Mouse (Mus musculus): ENCODE measurements around the gene Bmp15. TPM values are rescaled to one million over a fixed set of nuclear protein-coding genes. Genes with fewer than 3 reads are reported as not detected.

The Bmp15 gene
- total and polyA plus RNA-seq, 3 experiments: not detected

- Histone ChIP-seq H3K79me2 (ENCODE audit: control insufficient read depth, insufficient read depth, low read length, poor library complexity) (no peaks in the 10 kb centered on the region), H3K4me1 (ENCODE audit: control insufficient read depth in 1 of 2, insufficient read depth in 2 of 2, low read length in 2 of 2) (no peaks in the 10 kb centered on the region), H3K27ac (ENCODE audit: control insufficient read depth, low read depth, low read length) (no peak overlapping the region), H3K27me3 (ENCODE audit: control insufficient read depth in 1 of 2, insufficient read depth in 2 of 2, low read length in 2 of 2) (no peaks in the 10 kb centered on the region), H3K4me3 (ENCODE audit: control insufficient read depth in 1 of 2, insufficient read depth in 1 of 2, low read depth in 2 of 2, low read length in 2 of 2) (no peak overlapping the region), H3K9me3 (replicated peaks; ENCODE audit: insufficient read depth, low read length) (no peaks in the 10 kb centered on the region), H3K9ac (ENCODE audit: control insufficient read depth, low read depth, low read length, poor library complexity, severe bottlenecking) (no peak overlapping the region), H3K36me3 (ENCODE audit: control insufficient read depth in 1 of 2, insufficient read depth in 2 of 2, low read length in 2 of 2) (no peaks in the 10 kb centered on the region)
- TF ChIP-seq JUND (IDR thresholded peaks at IDR 0.05; ENCODE audit: low read depth, low read length) (no peak), GATA1 (IDR thresholded peaks at IDR 0.05; ENCODE audit: low read depth, low read length) (no peak), ZKSCAN1 (IDR thresholded peaks at IDR 0.05; ENCODE audit: low read depth, low read length) (no peak), SMC3 (IDR thresholded peaks at IDR 0.05; ENCODE audit: low read depth, low read length) (no peak), ETS1 (IDR thresholded peaks at IDR 0.05; ENCODE audit: low read depth, low read length) (no peak), UBTF (IDR thresholded peaks at IDR 0.05; ENCODE audit: borderline replicate concordance, insufficient read depth, low read depth, low read length) (no peak), RCOR1 (IDR thresholded peaks at IDR 0.05; ENCODE audit: low read depth, low read length) (no peak), ZC3H11A (IDR thresholded peaks at IDR 0.05; ENCODE audit: low read depth, low read length) (no peak), POLR2AphosphoS2 (IDR thresholded peaks at IDR 0.05; ENCODE audit: low read length) (no peak), USF2 (IDR thresholded peaks at IDR 0.05; ENCODE audit: borderline replicate concordance in 1 of 2, insufficient read depth in 1 of 2, low read depth in 1 of 2, low read length in 2 of 2) (no peak), MEF2A (IDR thresholded peaks at IDR 0.05; ENCODE audit: extremely low read depth, insufficient replicate concordance, low read depth, low read length, poor library complexity, severe bottlenecking) (no peak), RAD21 (IDR thresholded peaks at IDR 0.05; ENCODE audit: low read depth, low read length) (no peak), CHD1 (IDR thresholded peaks at IDR 0.05; ENCODE audit: low read depth, low read length) (no peak), NRF1 (IDR thresholded peaks at IDR 0.05; ENCODE audit: insufficient read depth, low read depth, low read length, poor library complexity, severe bottlenecking) (no peak), TBP (IDR thresholded peaks at IDR 0.05; ENCODE audit: low read depth, low read length) (no peak), E2F4 (IDR thresholded peaks at IDR 0.05; ENCODE audit: borderline replicate concordance, low read depth, low read length) (no peak), KAT2A (conservative IDR thresholded peaks at IDR 0.05; ENCODE audit: low read depth, low read length) (no peak), ELF1 (IDR thresholded peaks at IDR 0.05; ENCODE audit: low read depth, low read length) (no peak), POLR2AphosphoS5 (IDR thresholded peaks at IDR 0.05; ENCODE audit: borderline replicate concordance, low read depth, low read length) (no peak), BHLHE40 (IDR thresholded peaks at IDR 0.05; ENCODE audit: borderline replicate concordance, low read depth, low read length) (no peak)
- no peak for DNase-seq (ENCODE audit: low read depth, low spot score)
Measured at GRCm38 (mm10) chrX:6324056-6324455, 3.5 kb upstream of the Bmp15 start.

- no peak for TF ChIP-seq TCF12 (IDR thresholded peaks at IDR 0.05; ENCODE audit: low read depth, low read length)
- TF ChIP-seq ZKSCAN1 (IDR thresholded peaks at IDR 0.05; ENCODE audit: low read depth, low read length): no peak
- TF ChIP-seq ZC3H11A (IDR thresholded peaks at IDR 0.05; ENCODE audit: low read depth, low read length): no peak
- TF ChIP-seq NELFE (IDR thresholded peaks at IDR 0.05; ENCODE audit: low read depth, low read length): no peak
- no peak for TF ChIP-seq USF1 (IDR thresholded peaks at IDR 0.05; ENCODE audit: low read depth, low read length)
- no peak for TF ChIP-seq USF2 (IDR thresholded peaks at IDR 0.05; ENCODE audit: borderline replicate concordance in 1 of 2, insufficient read depth in 1 of 2, low read depth in 1 of 2, low read length in 2 of 2)
- TF ChIP-seq POLR2AphosphoS5 (IDR thresholded peaks at IDR 0.05; ENCODE audit: borderline replicate concordance, low read depth, low read length): no peak
- Histone ChIP-seq H3K27ac (ENCODE audit: control insufficient read depth, low read depth, low read length) (no peak overlapping the region), H3K9me3 (replicated peaks; ENCODE audit: insufficient read depth, low read length) (no peaks in the 10 kb centered on the region), H3K36me3 (ENCODE audit: control insufficient read depth in 1 of 2, insufficient read depth in 2 of 2, low read length in 2 of 2) (no peaks in the 10 kb centered on the region), H3K27me3 (ENCODE audit: control insufficient read depth in 1 of 2, insufficient read depth in 2 of 2, low read length in 2 of 2) (no peaks in the 10 kb centered on the region), H3K4me3 (ENCODE audit: control insufficient read depth in 1 of 2, insufficient read depth in 1 of 2, low read depth in 2 of 2, low read length in 2 of 2) (no peak overlapping the region), H3K9ac (ENCODE audit: control insufficient read depth, low read depth, low read length, poor library complexity, severe bottlenecking) (no peak overlapping the region), H3K4me1 (ENCODE audit: control insufficient read depth in 1 of 2, insufficient read depth in 2 of 2, low read length in 2 of 2) (no peaks in the 10 kb centered on the region), H3K79me2 (ENCODE audit: control insufficient read depth, insufficient read depth, low read length, poor library complexity) (no peaks in the 10 kb centered on the region)
- DNase-seq (ENCODE audit: low read depth, low spot score): no peak
Measured at GRCm38 (mm10) chrX:6317747-6318146, 2.8 kb downstream of the Bmp15 start.
